Mouse (Mus musculus): ENCODE measurements at regions not wholly inside any gene's neighbourhood (a gene's known extent, or its start where the extent isn't known, plus 50 kb on each side); places are given as distances from the start of the nearest gene placed in this dataset.
A peak's percentile ranks its signal among the peaks of the same experiment; 100 is the strongest.
"Not testable (repeated sequence)": the region's sequence is repeated elsewhere in the genome, so short reads cannot be mapped to it uniquely, and the experiment has no call there.

DNA sequence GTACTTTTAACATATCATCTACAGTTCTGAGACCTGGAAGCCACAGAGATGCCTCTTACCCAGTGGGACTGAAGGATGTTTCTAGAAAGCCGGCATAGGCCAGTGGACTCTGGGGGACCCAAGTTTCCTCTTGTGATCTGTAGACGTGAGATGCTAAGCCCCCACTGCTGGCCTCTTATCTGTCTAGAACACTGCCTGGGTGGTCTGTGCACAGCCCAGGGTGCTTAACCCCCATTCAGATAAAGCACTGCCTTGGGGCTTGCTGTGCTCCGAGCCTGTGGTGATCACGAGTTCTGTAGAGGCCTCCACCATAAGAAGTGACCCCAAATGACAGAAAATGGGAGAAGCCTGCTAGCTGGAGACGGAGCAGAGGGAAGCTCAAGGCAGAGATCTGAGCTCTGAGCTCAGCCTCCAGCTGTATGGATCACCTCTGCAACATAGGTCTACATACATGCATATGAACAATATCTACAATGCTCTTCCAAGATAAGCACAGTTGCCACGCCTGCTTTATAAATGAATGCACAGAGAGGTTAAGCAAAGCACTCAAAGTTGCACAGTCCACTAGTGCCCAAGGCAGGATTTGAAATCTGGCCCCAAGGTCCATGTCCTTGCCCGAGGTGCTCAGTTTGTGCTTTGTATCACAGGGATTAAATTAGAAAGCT, 137.7 kb upstream of the Ubl3 start:
- Histone ChIP-seq H3K36me3 (no peaks in the 10 kb centered on the region), H3K4me2 (no peak overlapping the region), H3K4me3 (no peak overlapping the region), H3K27me3 (no peaks in the 10 kb centered on the region), H3K4me1 (replicated peaks) (peaks cover 33% of the 10 kb centered on the region), H3K27ac (no peak overlapping the region), H3K9ac (no peak overlapping the region), H3K9me3 (peaks cover 3% of the 10 kb centered on the region)
- 74% methylated on average over 7 of the region's 7 CpGs for WGBS
- no peak for ATAC-seq (ENCODE audit: low FRiP score)

DNA sequence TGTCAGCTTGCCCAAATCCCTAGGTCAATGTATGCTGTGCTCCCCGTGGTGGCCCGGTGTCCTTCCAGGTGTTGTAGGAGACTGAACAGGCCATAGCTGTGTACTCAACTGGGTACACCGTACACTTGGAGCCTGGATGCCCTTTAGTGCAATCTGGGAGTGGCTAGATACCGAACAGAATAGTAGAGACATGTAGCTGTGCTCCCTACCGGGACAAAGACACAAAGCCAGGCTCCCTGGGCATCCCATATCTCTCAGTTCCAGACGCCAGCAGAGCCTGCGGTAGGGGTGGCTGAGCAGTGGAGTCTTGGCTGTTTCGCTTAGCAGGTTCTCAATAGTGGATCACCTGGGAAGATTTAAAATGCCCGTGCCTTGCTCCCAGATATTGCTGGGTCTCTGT, 136.7 kb upstream of the Ubl3 start:
- 85% methylated on average over 9 of the region's 9 CpGs for WGBS
- no peaks in the 10 kb centered on the region for H3K27me3 ChIP-seq
- peaks cover 33% of the 10 kb centered on the region for H3K4me1 ChIP-seq (replicated peaks)
- no peaks in the 10 kb centered on the region for H3K36me3 ChIP-seq
- ATAC-seq (ENCODE audit: low FRiP score): no peak
- H3K9me3 ChIP-seq: no peaks in the 10 kb centered on the region
- H3K4me3 ChIP-seq: no peak overlapping the region
- no peak overlapping the region for H3K9ac ChIP-seq
- H3K4me2 ChIP-seq: no peak overlapping the region
- H3K27ac ChIP-seq: no peak overlapping the region

DNA sequence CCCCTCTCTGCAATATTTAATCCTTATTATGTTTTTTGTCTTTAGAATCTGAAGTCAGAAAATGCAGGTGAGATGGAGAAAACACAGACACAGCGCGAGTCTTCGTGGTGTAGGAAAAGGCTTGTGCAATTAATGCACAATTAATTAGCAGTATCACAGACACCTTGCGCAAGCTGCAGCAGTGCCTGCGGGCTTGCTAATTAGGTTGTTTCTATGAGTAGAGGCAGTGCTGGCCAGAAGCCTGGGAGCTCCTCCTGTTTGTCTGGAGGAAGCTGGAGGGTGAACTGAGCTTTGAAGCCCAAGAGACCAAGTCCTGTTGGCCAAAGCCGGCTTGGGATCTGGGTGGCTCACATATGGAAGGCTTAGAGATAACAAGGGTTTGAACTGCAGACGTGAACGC, 135.9 kb upstream of the Ubl3 start:
- Histone ChIP-seq H3K9me3 (no peaks in the 10 kb centered on the region), H3K4me2 (no peak overlapping the region), H3K4me3 (no peak overlapping the region), H3K9ac (no peak overlapping the region), H3K4me1 (replicated peaks) (peaks cover 33% of the 10 kb centered on the region), H3K27ac (peak overlapping the region; percentile 49), H3K36me3 (no peaks in the 10 kb centered on the region), H3K27me3 (no peaks in the 10 kb centered on the region)
- WGBS: 55% methylated on average over 8 of the region's 8 CpGs
- ATAC-seq (ENCODE audit: low FRiP score): no peak; the same call in 1 of the 2 replicates

DNA sequence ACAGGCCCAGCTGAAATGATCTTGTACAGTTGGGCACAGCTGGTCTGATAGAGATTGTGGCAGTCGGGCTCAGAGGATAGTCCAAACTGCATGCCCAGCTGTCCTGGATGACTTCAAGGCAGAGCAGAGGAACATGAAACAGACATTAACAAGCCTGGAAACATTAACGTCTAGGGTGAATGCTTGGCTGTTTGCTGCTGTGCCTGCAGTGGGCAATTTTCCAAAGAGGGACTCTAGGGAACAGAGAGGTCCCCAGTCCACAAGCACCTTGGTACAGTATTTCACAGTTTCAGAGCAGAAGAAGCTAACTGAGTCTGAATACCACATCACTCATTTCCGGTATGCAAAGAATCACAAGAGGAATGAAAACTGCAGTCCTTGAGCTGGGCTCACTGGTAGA, 135.2 kb upstream of the Ubl3 start:
- Histone ChIP-seq H3K9me3 (no peaks in the 10 kb centered on the region), H3K4me2 (no peak overlapping the region), H3K27me3 (no peaks in the 10 kb centered on the region), H3K4me3 (no peak overlapping the region), H3K36me3 (no peaks in the 10 kb centered on the region), H3K9ac (no peak overlapping the region), H3K4me1 (replicated peaks) (peaks cover 27% of the 10 kb centered on the region), H3K27ac (peak overlapping the region; percentile 49)
- no peak for ATAC-seq (ENCODE audit: low FRiP score)
- WGBS: 63% methylated on average over 3 of the region's 3 CpGs

DNA sequence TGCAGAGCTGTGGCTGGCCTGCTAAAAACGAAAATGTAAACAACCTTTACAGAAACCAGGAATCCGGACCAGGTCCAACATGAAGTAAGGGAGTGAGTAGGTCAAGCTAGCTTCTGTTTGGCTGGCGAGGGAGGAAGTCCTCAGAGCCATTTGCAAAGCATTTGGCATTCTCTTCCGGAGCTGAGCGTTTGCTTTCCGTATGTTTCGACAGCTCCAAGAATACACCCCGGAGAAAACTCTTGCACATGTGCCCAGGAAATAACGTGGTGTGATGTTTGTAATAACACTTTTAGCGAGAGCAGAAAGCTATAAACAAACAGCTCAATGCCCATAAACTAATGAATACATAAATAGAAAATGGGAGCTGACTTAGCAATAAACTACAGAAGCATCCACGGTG, 131.6 kb upstream of the Ubl3 start:
- ATAC-seq (ENCODE audit: low FRiP score): no peak
- no peaks in the 10 kb centered on the region for H3K9me3 ChIP-seq
- no peak overlapping the region for H3K4me3 ChIP-seq
- H3K36me3 ChIP-seq: no peaks in the 10 kb centered on the region
- no peak overlapping the region for H3K27ac ChIP-seq
- H3K4me2 ChIP-seq: no peak overlapping the region
- no peaks in the 10 kb centered on the region for H3K27me3 ChIP-seq
- H3K4me1 ChIP-seq (replicated peaks): peaks cover 17% of the 10 kb centered on the region
- H3K9ac ChIP-seq: no peak overlapping the region
- WGBS: 71% methylated on average over 11 of the region's 11 CpGs

DNA sequence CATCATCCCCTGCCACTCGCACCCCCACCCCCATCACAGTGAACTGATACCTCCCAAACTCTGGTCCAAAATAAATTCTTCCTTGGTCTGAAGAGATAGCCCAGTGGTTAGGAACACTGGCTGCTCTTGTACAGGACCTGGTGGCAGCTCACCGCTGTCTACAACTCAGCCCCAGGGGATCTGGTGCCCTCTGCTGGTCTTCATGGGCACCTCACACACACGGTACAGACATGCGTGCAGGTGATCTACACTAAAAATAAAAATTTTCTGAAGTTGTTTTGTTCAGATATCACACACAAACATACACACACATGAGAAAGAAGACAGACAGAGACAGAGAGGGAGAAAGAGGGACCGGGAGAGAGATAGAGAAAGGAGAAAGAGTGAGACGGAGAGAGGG, 130.0 kb upstream of the Ubl3 start:
- ATAC-seq (ENCODE audit: low FRiP score): no peak
- WGBS: 94% methylated on average over 6 of the region's 6 CpGs

DNA sequence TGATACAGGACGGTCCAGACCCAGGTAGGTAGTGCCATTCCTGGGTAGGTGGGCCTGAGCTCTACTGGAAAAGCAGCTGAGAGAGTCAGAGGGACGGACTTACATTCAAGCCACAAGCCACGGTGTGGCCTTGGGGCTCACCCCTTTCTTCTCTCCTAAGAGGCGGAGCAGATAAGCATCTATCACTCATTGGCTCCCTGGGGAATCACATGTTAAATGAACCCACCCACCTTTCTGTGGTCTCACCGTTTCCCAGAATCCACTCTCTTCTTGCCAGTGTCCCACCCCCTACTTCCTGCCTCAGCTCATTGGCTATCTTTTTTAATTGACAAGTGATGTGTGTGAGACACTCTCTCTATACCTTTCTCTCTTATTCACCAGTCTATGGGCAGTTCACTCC, 127.8 kb upstream of the Ubl3 start:
- Histone ChIP-seq H3K9me3 (no peaks in the 10 kb centered on the region), H3K4me2 (no peak overlapping the region), H3K4me3 (no peak overlapping the region), H3K36me3 (no peaks in the 10 kb centered on the region), H3K4me1 (replicated peaks) (no peaks in the 10 kb centered on the region), H3K9ac (no peak overlapping the region), H3K27ac (no peak overlapping the region), H3K27me3 (no peaks in the 10 kb centered on the region)
- WGBS: 92% methylated on average over 5 of the region's 5 CpGs
- no peak for ATAC-seq (ENCODE audit: low FRiP score)

More for the DNA sequence above, 130.0 kb upstream of the Ubl3 start:
- Histone ChIP-seq H3K27me3 (no peaks in the 10 kb centered on the region), H3K4me1 (replicated peaks) (peaks cover 2% of the 10 kb centered on the region), H3K9me3 (no peaks in the 10 kb centered on the region), H3K36me3 (no peaks in the 10 kb centered on the region), H3K4me3 (no peak overlapping the region), H3K4me2 (no peak overlapping the region), H3K9ac (no peak overlapping the region), H3K27ac (no peak overlapping the region)

DNA sequence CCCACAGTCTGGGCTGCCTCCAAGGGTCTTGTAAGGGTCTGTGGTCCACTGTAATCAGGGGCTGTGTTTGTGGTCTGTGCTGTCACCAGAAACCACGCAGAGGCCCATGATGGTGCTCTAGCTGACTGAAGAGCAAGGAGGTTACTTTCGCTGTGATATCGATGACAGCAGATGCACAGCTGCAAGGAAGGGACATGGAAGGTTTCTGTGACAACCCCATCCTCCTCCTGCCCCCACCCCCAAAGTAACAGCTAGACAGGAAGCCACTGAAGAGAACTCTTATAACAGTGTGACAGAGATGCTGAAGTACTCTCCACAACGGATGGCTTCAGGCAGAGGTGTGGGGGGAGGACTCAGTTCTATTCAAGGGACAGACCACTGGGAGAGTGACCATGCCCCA, 127.0 kb upstream of the Ubl3 start:
- no peak overlapping the region for H3K4me3 ChIP-seq
- ATAC-seq (ENCODE audit: low FRiP score): no peak
- 95% methylated on average over 4 of the region's 4 CpGs for WGBS

DNA sequence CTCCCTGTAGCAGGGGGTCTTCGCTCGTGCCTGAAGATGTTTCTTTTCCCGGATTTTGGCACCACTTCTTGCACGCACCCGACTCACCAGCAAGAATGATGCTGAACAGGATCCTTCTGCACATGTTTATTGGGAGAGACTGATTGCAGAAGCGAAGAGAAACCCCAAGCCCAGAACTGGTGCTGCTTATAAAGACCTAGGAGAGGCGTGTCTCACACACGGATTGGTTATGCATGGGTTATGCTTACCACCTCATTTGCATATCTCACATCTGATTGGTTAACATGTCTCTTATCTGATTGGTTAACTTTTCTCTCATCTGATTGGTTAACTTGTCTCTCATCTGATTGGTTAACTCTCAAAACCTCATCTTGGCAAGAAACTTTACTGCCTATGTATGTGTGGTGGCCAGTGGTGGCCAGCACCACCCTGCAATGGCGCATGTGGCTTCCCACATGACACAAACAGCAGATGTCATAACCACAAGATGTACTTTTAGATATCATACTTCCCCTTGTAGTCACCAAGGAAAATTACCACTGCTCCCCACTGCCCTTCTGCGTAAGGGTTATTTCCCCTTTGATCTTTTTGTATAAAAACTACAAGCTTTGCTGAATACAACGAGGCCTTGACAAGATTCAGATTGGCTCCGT, 125.8 kb upstream of the Ubl3 start:
- not testable (repeated sequence) for H3K4me3 ChIP-seq
- WGBS: 95% methylated on average over 12 of the region's 12 CpGs

More for the DNA sequence above, 127.0 kb upstream of the Ubl3 start:
- Histone ChIP-seq H3K27ac (no peak overlapping the region), H3K9me3 (no peaks in the 10 kb centered on the region), H3K4me2 (no peak overlapping the region), H3K9ac (no peak overlapping the region), H3K4me1 (replicated peaks) (no peaks in the 10 kb centered on the region), H3K36me3 (no peaks in the 10 kb centered on the region), H3K27me3 (no peaks in the 10 kb centered on the region)

DNA sequence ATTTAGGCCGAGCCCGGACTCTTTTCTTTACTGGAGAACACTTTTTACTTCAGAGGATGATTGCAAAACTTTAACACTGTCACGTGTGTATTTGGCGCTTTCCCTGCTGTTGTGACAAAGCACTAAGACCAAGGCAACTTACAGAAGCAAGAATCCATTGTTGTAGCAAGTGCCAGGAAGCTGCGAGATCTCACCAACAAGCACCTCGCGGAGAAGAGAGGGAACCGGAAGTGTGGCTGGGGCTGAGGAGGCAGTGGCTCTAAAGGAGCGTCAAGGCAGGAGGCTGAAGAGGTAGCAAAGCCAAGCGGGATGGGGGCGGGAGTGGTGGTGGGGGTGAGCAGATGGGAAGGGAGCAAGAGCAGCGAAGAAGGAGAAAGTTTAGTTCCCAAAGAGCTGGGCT, 121.7 kb upstream of the Ubl3 start:
- Histone ChIP-seq H3K27me3 (no peaks in the 10 kb centered on the region), H3K4me1 (replicated peaks) (peaks cover 6% of the 10 kb centered on the region; the same call in 1 of the 2 replicates), H3K9ac (no peak overlapping the region), H3K27ac (0 out of 2 replicates have a peak overlapping the region, but pooled peaks have one; percentile 2), H3K9me3 (no peaks in the 10 kb centered on the region), H3K4me3 (no peak overlapping the region), H3K4me2 (no peak overlapping the region), H3K36me3 (no peaks in the 10 kb centered on the region)
- no peak for ATAC-seq (ENCODE audit: low FRiP score)
- 85% methylated on average over 12 of the region's 12 CpGs for WGBS

More for the DNA sequence above, 125.8 kb upstream of the Ubl3 start:
- not testable (repeated sequence) for H3K9me3 ChIP-seq; H3K36me3 ChIP-seq; H3K27ac ChIP-seq; H3K9ac ChIP-seq; H3K4me2 ChIP-seq; ATAC-seq (ENCODE audit: low FRiP score); H3K27me3 ChIP-seq; H3K4me1 ChIP-seq (replicated peaks)

DNA sequence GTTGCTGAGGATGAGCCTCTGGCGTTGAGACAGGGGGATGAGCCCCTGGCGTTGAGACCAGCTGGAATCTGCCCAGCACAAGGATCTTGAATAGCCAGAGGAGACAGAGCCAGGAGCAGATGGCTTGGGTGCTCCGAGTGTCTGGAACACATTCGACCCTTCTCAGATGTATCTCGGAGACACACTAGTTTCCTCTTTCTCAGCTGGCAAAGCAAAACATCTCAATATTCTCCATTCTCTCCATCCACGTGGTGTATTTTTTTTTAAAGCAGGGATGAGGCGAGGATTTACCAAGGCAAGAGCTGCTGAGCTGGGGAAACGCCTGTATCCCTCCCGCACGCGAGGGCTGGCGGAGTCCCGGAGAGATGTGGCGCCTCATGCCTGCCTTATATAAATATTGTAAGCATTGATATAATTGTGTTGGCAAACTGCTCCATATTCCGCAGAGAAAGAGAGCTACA, 109.7 kb upstream of the Ubl3 start:
- H3K27ac ChIP-seq: peak overlapping the region; percentile 44; the same call in 1 of the 2 replicates
- H3K27me3 ChIP-seq: no peaks in the 10 kb centered on the region
- 0 out of 2 replicates have a peak overlapping the region, but pooled peaks have one; percentile 29 for H3K9ac ChIP-seq
- H3K9me3 ChIP-seq: no peaks in the 10 kb centered on the region
- 0 out of 2 replicates have a peak, but pooled peaks have one; percentile 49 for ATAC-seq (ENCODE audit: low FRiP score)
- 66% methylated on average over 15 of the region's 15 CpGs for WGBS
- H3K4me1 ChIP-seq (replicated peaks): peaks cover 7% of the 10 kb centered on the region; the same call in 1 of the 2 replicates
- no peak overlapping the region for H3K4me2 ChIP-seq
- H3K36me3 ChIP-seq: no peaks in the 10 kb centered on the region
- no peak overlapping the region for H3K4me3 ChIP-seq

DNA sequence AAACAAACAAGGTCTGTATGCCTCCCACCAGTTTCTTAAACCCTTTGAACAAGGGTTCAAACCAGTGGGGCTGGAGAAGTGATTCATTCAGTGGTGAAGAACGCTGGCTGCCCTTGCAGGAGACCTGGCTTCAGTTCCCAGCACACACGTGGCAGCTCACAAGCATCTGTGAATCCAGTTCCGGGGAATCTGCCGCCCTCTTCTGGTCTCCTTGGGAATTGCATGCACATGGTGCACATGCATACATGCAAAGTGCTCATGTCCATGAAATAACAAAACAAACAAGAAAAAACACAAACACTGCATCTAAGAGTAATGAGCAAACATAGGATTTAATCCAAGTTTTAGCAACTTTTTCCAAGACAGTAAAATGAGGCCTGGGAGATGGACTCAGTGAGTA, 108.5 kb upstream of the Ubl3 start:
- H3K27ac ChIP-seq: no peak overlapping the region
- no peaks in the 10 kb centered on the region for H3K9me3 ChIP-seq
- H3K4me2 ChIP-seq: no peak overlapping the region
- ATAC-seq (ENCODE audit: low FRiP score): no peak
- no peak overlapping the region for H3K9ac ChIP-seq
- H3K4me1 ChIP-seq (replicated peaks): peaks cover 7% of the 10 kb centered on the region; the same call in 1 of the 2 replicates
- WGBS: 87% methylated on average over 4 of the region's 4 CpGs
- H3K27me3 ChIP-seq: no peaks in the 10 kb centered on the region
- no peak overlapping the region for H3K4me3 ChIP-seq
- H3K36me3 ChIP-seq: no peaks in the 10 kb centered on the region

Data from hindbrain, embryonic 13.5 days (tissue).